Comparison of ENCODE assay signal across 9 mouse cellular contexts in the genomic region with DNA sequence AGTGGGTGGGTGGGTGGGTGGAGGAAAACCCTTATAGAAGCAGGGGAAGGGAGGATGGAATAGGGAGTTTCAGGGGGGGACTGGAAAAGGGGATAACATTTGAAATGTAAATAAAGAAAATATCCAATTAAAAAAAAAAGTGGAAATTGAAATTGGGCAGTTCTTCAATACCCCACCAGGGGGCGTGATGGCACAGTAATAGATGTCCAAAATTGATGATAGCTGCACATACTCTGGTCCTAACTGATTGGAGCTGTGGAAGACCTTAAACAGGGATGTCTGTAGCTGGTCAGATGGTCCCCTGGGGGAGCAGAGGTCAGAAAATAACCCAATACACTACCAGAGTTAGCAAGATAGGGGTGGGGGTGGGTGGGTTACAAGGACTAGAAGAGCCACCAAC. TPM values are rescaled to one million over a fixed set of nuclear protein-coding genes. Genes with fewer than 3 reads are reported as not detected.
DNase-seq lines count a peak whose midpoint lies in the region; ATAC-seq and TF ChIP-seq lines count a peak whose summit lies in the region.
"Had no signal": no experiment of that assay in that cellular context is flagged by ENCODE, and none has a peak within 500 bp of the region (broad histone marks: within the 10 kb centered on the region; RNA-seq: fewer than 3 reads in every experiment).

No protein-coding gene starts in this region.

- no peaks in the 10 kb centered on the region for H3K79me2 ChIP-seq in heart, adult 2 months (replicated peaks; ENCODE audit: control insufficient read depth, insufficient read depth, low read length)

- TF ChIP-seq POLR2A in heart, adult 2 months (IDR thresholded peaks at IDR 0.05; ENCODE audit: insufficient read depth, low read depth, low read length) = no peak

- no peak overlapping the region for H3K4me3 ChIP-seq in heart, adult 2 months
- no peak overlapping the region for H3K4me3 ChIP-seq in midbrain, postnatal 0 days (ENCODE audit: low read depth, low read length)
- H3K4me3 ChIP-seq in midbrain, embryonic 10.5 days = no peak overlapping the region
- no peak overlapping the region for H3K4me3 ChIP-seq in forebrain, embryonic 15.5 days
- H3K4me3 ChIP-seq: neural tube, embryonic 12.5 days had no signal

- H3K4me1 ChIP-seq in heart, adult 2 months (ENCODE audit: control insufficient read depth, insufficient read depth, low read length) = peaks cover 2% of the 10 kb centered on the region
- no peaks in the 10 kb centered on the region for H3K4me1 ChIP-seq in midbrain, postnatal 0 days (ENCODE audit: insufficient read depth, low read length)
- peaks cover 10% of the 10 kb centered on the region for H3K4me1 ChIP-seq in midbrain, embryonic 10.5 days
- H3K4me1 ChIP-seq in forebrain, embryonic 15.5 days = peaks cover 4% of the 10 kb centered on the region; the same call in 1 of the 2 replicates

- peak; percentile 86 for TF ChIP-seq CTCF in heart, adult 2 months (IDR thresholded peaks at IDR 0.05)
- peak; percentile 72 for TF ChIP-seq CTCF in midbrain, postnatal 0 days (IDR thresholded peaks at IDR 0.05)

- H3K27me3 ChIP-seq in heart, adult 2 months (ENCODE audit: control insufficient read depth, insufficient read depth, low read length) = no peaks in the 10 kb centered on the region
- H3K27me3 ChIP-seq in midbrain, postnatal 0 days (ENCODE audit: insufficient read depth, low read length) = no peaks in the 10 kb centered on the region
- H3K27me3 ChIP-seq in midbrain, embryonic 10.5 days (ENCODE audit: low read depth, poor library complexity, severe bottlenecking) = no peaks in the 10 kb centered on the region
- no peaks in the 10 kb centered on the region for H3K27me3 ChIP-seq in forebrain, embryonic 15.5 days
- H3K27me3 ChIP-seq: neural tube, embryonic 12.5 days had no signal

- H3K27ac ChIP-seq in heart, adult 2 months = no peak overlapping the region
- H3K27ac ChIP-seq in midbrain, postnatal 0 days (ENCODE audit: low read depth, low read length) = no peak overlapping the region
- H3K27ac ChIP-seq in midbrain, embryonic 10.5 days (replicated peaks) = no peak overlapping the region
- no peak overlapping the region for H3K27ac ChIP-seq in forebrain, embryonic 15.5 days (replicated peaks)
- H3K27ac ChIP-seq: neural tube, embryonic 12.5 days had no signal

- WGBS in heart, adult 2 months = 4% methylated on average over 1 of the region's 1 CpGs
- WGBS in midbrain, postnatal 0 days = 0% methylated on average over 1 of the region's 1 CpGs
- WGBS in midbrain, embryonic 10.5 days = 0% methylated on average over 1 of the region's 1 CpGs
- WGBS in forebrain, embryonic 15.5 days = 0% methylated on average over 1 of the region's 1 CpGs

- H3K36me3 ChIP-seq in heart, adult 2 months (ENCODE audit: control insufficient read depth, insufficient read depth, low read length) = no peaks in the 10 kb centered on the region
- no peaks in the 10 kb centered on the region for H3K36me3 ChIP-seq in midbrain, postnatal 0 days (ENCODE audit: insufficient read depth, low read length)
- H3K36me3 ChIP-seq in midbrain, embryonic 10.5 days = no peaks in the 10 kb centered on the region
- no peaks in the 10 kb centered on the region for H3K36me3 ChIP-seq in forebrain, embryonic 15.5 days
- H3K36me3 ChIP-seq: neural tube, embryonic 12.5 days had no signal

- intact Hi-C loops in heart, adult 2 months (cut with DNase I) = loop anchor here (2.0 to 5.0 kb wide), 4 partner anchors 94 to 322 kb away; partner anchors contain the start of gene Cpne2

- no peak overlapping the region for H3K9ac ChIP-seq in heart, adult 2 months (ENCODE audit: low read depth, low read length)
- no peak overlapping the region for H3K9ac ChIP-seq in midbrain, postnatal 0 days (replicated peaks; ENCODE audit: low read length, poor library complexity, severe bottlenecking)
- H3K9ac ChIP-seq in forebrain, embryonic 15.5 days (replicated peaks) = no peak overlapping the region
- H3K9ac ChIP-seq: neural tube, embryonic 12.5 days had no signal

- no peaks in the 10 kb centered on the region for H3K9me3 ChIP-seq in midbrain, postnatal 0 days (ENCODE audit: low read length)
- no peaks in the 10 kb centered on the region for H3K9me3 ChIP-seq in midbrain, embryonic 10.5 days (replicated peaks)
- H3K9me3 ChIP-seq in forebrain, embryonic 15.5 days = no peaks in the 10 kb centered on the region
- H3K9me3 ChIP-seq: neural tube, embryonic 12.5 days had no signal

- DNase-seq in heart, adult 2 months = no peak
- DNase-seq in heart, adult 11 months = no peak
- DNase-seq in midbrain, postnatal 0 days (ENCODE audit: low spot score) = peak; percentile 39
- no peak for DNase-seq in midbrain, embryonic 10.5 days (ENCODE audit: low spot score)
- peak; percentile 28 for DNase-seq in cerebellum, adult 9-11 months
- peak; percentile 75 for DNase-seq in retina, embryonic 14.5 days (ENCODE audit: low spot score)
- no peak for DNase-seq in urinary bladder, postnatal 14 days (ENCODE audit: low spot score)

- H3K4me2 ChIP-seq in midbrain, postnatal 0 days (ENCODE audit: low read depth, low read length, poor library complexity, severe bottlenecking) = no peak overlapping the region
- no peak overlapping the region for H3K4me2 ChIP-seq in forebrain, embryonic 15.5 days (replicated peaks)
- H3K4me2 ChIP-seq: neural tube, embryonic 12.5 days had no signal

- ATAC-seq in midbrain, postnatal 0 days (ENCODE audit: low FRiP score) = no peak
- no peak for ATAC-seq in forebrain, embryonic 15.5 days (replicated peaks)

- TF ChIP-seq EP300 in heart, adult 2 months (IDR thresholded peaks at IDR 0.05; ENCODE audit: insufficient read depth, low read depth, low read length) = no peak

RNA-seq across cellular contexts. Expression of gene Ccl17, which starts 4.3 kb away (rescaled TPM):
- not detected for total RNA-seq in heart, adult 2 months (2021)
- polyA plus RNA-seq in heart, adult 2 months (2012; rRNA removed) = 0.62 TPM in 1 of 2 replicates, not detected in the other
- 8.5 TPM in 1 of 2 replicates, not detected in the other for total RNA-seq in midbrain, postnatal 0 days (2014; rRNA removed)
- 4.4 and 4.7 TPM in 2 replicates for polyA plus RNA-seq in midbrain, postnatal 0 days (2015; fragmentation: Nextera tagmentation; extraction: Ambion mirVana)
- polyA plus RNA-seq in midbrain, embryonic 10.5 days (2016; fragmentation: Nextera tagmentation; extraction: Ambion mirVana) = not detected in 2 replicates
- polyA plus RNA-seq in forebrain, embryonic 15.5 days (2015; fragmentation: Nextera tagmentation; extraction: Ambion mirVana) = 0.82 and 0.87 TPM in 2 replicates
- polyA plus RNA-seq: neural tube, embryonic 12.5 days had no signal

RNA-seq across cellular contexts. Expression of gene Coq9, which starts 23.6 kb away (rescaled TPM):
- 100 to 1,000 TPM; 545 to 681 TPM for total RNA-seq in heart, adult 2 months (2021)
- polyA plus RNA-seq in heart, adult 2 months (2012; rRNA removed) = 823 and 843 TPM in 2 replicates
- 101 and 110 TPM in 2 replicates for total RNA-seq in midbrain, postnatal 0 days (2014; rRNA removed)
- 46.5 and 54.8 TPM in 2 replicates for polyA plus RNA-seq in midbrain, postnatal 0 days (2015; fragmentation: Nextera tagmentation; extraction: Ambion mirVana)
- 50.4 and 52.6 TPM in 2 replicates for polyA plus RNA-seq in midbrain, embryonic 10.5 days (2016; fragmentation: Nextera tagmentation; extraction: Ambion mirVana)
- 57.2 and 59.6 TPM in 2 replicates for polyA plus RNA-seq in forebrain, embryonic 15.5 days (2015; fragmentation: Nextera tagmentation; extraction: Ambion mirVana)

RNA-seq across cellular contexts. Expression of gene Ciapin1, which starts 23.6 kb away (rescaled TPM):
- total RNA-seq in heart, adult 2 months (2021) = 10 to 100 TPM; 81.9 to 98.6 TPM
- 57.2 TPM in 2 replicates for polyA plus RNA-seq in heart, adult 2 months (2012; rRNA removed)
- total RNA-seq in midbrain, postnatal 0 days (2014; rRNA removed) = 60.6 and 62.7 TPM in 2 replicates
- polyA plus RNA-seq in midbrain, postnatal 0 days (2015; fragmentation: Nextera tagmentation; extraction: Ambion mirVana) = 162 and 164 TPM in 2 replicates
- polyA plus RNA-seq in midbrain, embryonic 10.5 days (2016; fragmentation: Nextera tagmentation; extraction: Ambion mirVana) = 185 and 201 TPM in 2 replicates
- polyA plus RNA-seq in forebrain, embryonic 15.5 days (2015; fragmentation: Nextera tagmentation; extraction: Ambion mirVana) = 144 and 145 TPM in 2 replicates

RNA-seq across cellular contexts. Expression of gene Polr2c, which starts 42.7 kb away (rescaled TPM):
- total RNA-seq in heart, adult 2 months (2021) = 10 to 100 TPM; 55.9 to 69.5 TPM
- 142 and 198 TPM in 2 replicates for polyA plus RNA-seq in heart, adult 2 months (2012; rRNA removed)
- 62.5 and 70.5 TPM in 2 replicates for total RNA-seq in midbrain, postnatal 0 days (2014; rRNA removed)
- 93.3 and 101 TPM in 2 replicates for polyA plus RNA-seq in midbrain, postnatal 0 days (2015; fragmentation: Nextera tagmentation; extraction: Ambion mirVana)
- polyA plus RNA-seq in midbrain, embryonic 10.5 days (2016; fragmentation: Nextera tagmentation; extraction: Ambion mirVana) = 163 and 176 TPM in 2 replicates
- 150 and 153 TPM in 2 replicates for polyA plus RNA-seq in forebrain, embryonic 15.5 days (2015; fragmentation: Nextera tagmentation; extraction: Ambion mirVana)

RNA-seq across cellular contexts. Expression of gene Cx3cl1, which starts 42.7 kb away (rescaled TPM):
- total RNA-seq in heart, adult 2 months (2021) = 1 to 10 TPM; 5.1 to 5.4 TPM
- polyA plus RNA-seq in heart, adult 2 months (2012; rRNA removed) = 11.3 and 12.0 TPM in 2 replicates
- total RNA-seq in midbrain, postnatal 0 days (2014; rRNA removed) = 82.0 and 111 TPM in 2 replicates
- 105 and 110 TPM in 2 replicates for polyA plus RNA-seq in midbrain, postnatal 0 days (2015; fragmentation: Nextera tagmentation; extraction: Ambion mirVana)
- 13.6 and 14.3 TPM in 2 replicates for polyA plus RNA-seq in midbrain, embryonic 10.5 days (2016; fragmentation: Nextera tagmentation; extraction: Ambion mirVana)
- polyA plus RNA-seq in forebrain, embryonic 15.5 days (2015; fragmentation: Nextera tagmentation; extraction: Ambion mirVana) = 15.2 and 17.3 TPM in 2 replicates

Comparison
In these comparisons a context has a peak if more than half of its experiments do, and no peak if none do; other contexts are left out.
1. DNase-seq: peak in midbrain, postnatal 0 days (single experiment), cerebellum, adult 9-11 months (single experiment) and retina, embryonic 14.5 days (single experiment); none in heart, adult 2 months (0 of 2), heart, adult 11 months (single experiment), midbrain, embryonic 10.5 days (single experiment) and urinary bladder, postnatal 14 days (single experiment).
2. RNA of gene Coq9, which starts 23.6 kb away (polyA plus RNA-seq): 823 to 843 TPM in heart, adult 2 months; 57.2 to 59.6 TPM in forebrain, embryonic 15.5 days, 50.4 to 52.6 TPM in midbrain, embryonic 10.5 days and 46.5 to 54.8 TPM in midbrain, postnatal 0 days; every median in the first group is over 10 times any median in the second.